Mouse (Mus musculus) brown adipose tissue, adult 24 weeks (tissue): Measurements from ENCODE around the gene Eif4e2. TPM values are rescaled to one million over a fixed set of nuclear protein-coding genes. Genes with fewer than 3 reads are reported as not detected.
A peak's percentile ranks its signal among the peaks of the same experiment; 100 is the strongest.

Source experiments
- H3K27ac ChIP-seq: fragments of 200-500 bp; replicated peaks from 2 replicates; pipeline ENCODE4 v1.5.1; 2012; ENCODE audit warnings: low read depth, mild to moderate bottlenecking, low read length
- H3K4me1 ChIP-seq: fragments of 200-500 bp; 2 replicates; pipeline ENCODE4 v1.6.1; 2012; ENCODE audit warnings: low read length, mixed read lengths; ENCODE audit not compliant: control insufficient read depth, insufficient read depth, insufficient read length
- H3K4me3 ChIP-seq: fragments of 200-500 bp; 2 replicates; pipeline ENCODE4 v1.5.1; 2012; ENCODE audit warnings: low read depth, mild to moderate bottlenecking, low read length, moderate library complexity; ENCODE audit not compliant: insufficient read depth
- polyA plus RNA-seq: library from polyadenylated mRNA; stranded (reverse); fragments of >200 nt; gene quantifications from 2 replicates; pipeline ENCODE4 v1.2.4, GENCODE M21; 2012; ENCODE audit not compliant: missing spikeins, insufficient read depth, insufficient read length

Gene Eif4e2
- polyA plus RNA-seq, 1 experiment, result 83.0 TPM

DNA sequence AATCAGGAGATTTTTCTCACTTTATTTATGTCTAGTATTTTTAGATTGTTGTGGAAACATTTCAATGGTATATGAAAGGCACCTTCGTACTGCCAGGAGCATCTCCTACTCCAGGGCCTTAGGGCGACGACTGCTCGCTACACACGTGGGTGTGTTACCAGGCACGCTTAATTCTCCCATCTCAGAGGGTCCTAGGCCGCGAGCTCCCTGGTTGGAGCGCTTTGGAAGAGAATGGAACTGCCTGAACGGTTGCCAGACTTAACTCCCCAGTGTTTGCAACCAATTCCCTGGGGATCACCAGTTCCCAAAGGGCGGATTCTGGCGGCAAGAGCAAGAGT, 50.1 kb downstream of the Eif4e2 start:
- H3K27ac ChIP-seq, result no peak overlapping the region
- peak overlapping the region; percentile 55 for H3K4me3 ChIP-seq

DNA sequence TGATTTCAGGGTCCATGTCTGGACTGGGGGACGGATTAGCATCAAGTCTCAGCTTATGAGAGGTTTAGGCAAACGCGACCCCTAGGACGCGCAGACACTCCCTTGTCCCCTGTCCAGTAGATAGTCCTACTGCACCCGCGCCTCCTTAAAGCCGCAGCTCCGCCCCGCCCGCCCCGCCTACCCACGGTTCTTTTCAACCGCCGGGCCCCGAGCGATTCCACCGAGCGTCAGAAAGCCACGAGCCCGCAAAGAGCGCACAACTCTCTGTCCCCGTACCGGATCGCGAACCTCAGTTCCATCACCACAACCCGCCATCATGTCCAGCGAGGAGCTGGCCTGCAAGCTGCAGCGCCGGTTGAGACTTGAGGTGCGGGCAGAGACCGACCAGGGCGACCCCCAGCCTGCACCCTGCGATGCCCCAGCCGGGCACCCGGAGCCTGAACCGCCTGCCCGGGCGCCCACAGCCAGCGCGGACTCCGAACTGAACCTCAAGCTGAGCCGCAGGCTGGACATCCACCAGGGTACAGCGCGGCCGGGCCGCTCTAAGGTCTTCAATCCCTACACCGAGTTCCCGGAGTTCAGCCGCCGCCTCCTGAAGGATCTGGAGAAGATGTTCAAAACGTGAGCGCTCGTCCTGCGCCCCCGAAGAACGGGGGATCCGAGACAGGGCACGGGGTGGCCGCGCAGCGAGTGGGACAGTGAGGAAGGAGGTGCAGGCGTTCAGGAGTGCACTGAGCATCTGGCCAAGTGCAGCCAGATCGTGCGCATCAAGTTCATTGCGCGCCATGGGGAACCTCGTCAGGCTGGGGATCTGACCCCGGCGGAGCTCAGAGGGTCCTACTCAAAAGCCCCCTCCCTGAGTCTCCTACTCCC, 50.7 kb downstream of the Eif4e2 start, which contains the start of gene Efhd1:
TSS of gene Efhd1 (plus strand) at position 230 of the 873 bp plus-strand sequence.
- no peak within 1 kb of the TSS for H3K27ac ChIP-seq
- peak within 1 kb of the TSS; percentile 55 for H3K4me3 ChIP-seq
- H3K4me1 ChIP-seq, result no peaks in the 10 kb centered on the region

More for the DNA sequence above, 50.1 kb downstream of the Eif4e2 start:
- H3K4me1 ChIP-seq, result no peaks in the 10 kb centered on the region

DNA sequence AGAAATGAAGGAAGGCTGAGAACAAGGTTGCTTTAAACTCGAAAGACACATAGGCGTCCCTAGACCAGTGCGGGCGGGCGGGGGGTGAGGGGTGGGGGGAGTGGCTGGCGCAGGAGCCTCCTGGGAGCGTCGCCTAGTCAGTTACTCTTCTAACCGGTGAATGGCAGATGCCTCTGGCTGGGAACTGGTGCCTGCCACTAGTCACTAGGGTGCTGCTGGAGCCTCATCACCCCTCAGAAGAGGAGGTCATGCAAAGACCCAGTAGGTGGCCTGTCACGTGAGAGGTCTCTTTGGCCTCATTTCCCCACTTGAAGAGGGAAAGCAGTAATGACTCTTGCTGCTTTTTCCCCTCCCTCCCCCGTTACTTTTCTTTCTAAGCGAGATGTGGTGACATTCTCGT, 51.5 kb downstream of the Eif4e2 start:
- peak overlapping the region; percentile 55 for H3K4me3 ChIP-seq
- no peaks in the 10 kb centered on the region for H3K4me1 ChIP-seq
- no peak overlapping the region for H3K27ac ChIP-seq

DNA sequence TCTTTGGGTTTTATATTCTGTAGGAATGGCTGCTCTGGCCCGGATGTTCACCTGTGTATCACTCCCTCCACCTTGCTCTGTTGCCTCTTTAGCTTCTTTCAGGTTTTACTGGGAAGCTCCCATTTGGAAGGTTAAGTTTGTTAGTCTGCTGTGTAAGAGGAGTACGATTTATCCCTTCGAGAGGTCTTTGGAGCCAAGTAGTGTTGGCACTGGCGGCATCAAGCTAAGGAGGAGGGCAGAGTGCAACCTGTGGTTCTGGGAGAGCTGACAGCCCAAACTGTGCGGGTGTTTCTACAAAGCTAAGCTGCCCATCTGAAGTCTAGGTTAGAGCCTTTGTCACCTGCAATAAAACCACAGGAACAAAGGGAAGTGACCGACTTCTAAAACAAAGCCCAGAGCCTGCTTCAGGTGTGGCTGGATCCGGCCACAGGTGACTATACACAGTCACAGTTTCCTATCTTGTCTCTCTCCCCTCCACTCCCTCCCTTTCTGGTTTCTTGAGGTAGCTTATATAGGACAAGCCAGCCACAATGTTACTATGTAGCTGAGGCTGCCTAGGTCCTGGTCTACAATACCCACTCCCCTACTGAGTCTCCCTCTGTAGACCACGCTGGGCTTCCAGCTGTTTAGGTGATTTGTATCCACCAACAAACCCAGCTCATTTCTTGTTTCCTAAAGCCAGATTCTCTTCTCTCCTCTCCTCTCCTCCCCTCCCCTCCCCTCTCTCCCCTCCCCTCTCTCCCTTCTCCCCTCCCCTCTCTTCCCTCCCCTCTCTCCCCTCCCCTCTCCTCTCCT, 52.8 kb downstream of the Eif4e2 start:
- 0 out of 2 replicates have a peak overlapping the region, but pooled peaks have one; percentile 29 for H3K4me3 ChIP-seq
- H3K4me1 ChIP-seq, result no peaks in the 10 kb centered on the region
- no peak overlapping the region for H3K27ac ChIP-seq

DNA sequence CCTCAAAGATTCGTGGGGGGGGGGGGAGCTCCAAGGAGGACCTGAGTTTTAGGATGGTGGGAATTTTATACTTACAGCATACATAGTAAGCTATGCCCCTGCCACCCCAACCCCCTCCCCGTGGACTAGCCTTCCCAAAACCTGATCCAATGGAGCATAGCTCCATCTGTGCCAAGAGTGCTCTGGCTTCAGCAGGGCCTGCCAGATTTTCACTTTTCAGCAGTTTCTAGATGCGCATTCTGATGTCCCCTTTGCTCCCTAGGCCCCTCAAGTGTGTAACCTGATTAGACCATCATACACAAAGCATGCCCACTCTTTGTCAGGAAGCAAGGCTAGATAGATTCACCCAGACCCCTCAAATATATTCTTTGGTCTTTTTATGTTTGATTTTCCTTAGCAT, 56.5 kb downstream of the Eif4e2 start:
- Histone ChIP-seq H3K4me3 (no peak overlapping the region), H3K4me1 (peaks cover 5% of the 10 kb centered on the region; the same call in 1 of the 2 replicates), H3K27ac (no peak overlapping the region)

DNA sequence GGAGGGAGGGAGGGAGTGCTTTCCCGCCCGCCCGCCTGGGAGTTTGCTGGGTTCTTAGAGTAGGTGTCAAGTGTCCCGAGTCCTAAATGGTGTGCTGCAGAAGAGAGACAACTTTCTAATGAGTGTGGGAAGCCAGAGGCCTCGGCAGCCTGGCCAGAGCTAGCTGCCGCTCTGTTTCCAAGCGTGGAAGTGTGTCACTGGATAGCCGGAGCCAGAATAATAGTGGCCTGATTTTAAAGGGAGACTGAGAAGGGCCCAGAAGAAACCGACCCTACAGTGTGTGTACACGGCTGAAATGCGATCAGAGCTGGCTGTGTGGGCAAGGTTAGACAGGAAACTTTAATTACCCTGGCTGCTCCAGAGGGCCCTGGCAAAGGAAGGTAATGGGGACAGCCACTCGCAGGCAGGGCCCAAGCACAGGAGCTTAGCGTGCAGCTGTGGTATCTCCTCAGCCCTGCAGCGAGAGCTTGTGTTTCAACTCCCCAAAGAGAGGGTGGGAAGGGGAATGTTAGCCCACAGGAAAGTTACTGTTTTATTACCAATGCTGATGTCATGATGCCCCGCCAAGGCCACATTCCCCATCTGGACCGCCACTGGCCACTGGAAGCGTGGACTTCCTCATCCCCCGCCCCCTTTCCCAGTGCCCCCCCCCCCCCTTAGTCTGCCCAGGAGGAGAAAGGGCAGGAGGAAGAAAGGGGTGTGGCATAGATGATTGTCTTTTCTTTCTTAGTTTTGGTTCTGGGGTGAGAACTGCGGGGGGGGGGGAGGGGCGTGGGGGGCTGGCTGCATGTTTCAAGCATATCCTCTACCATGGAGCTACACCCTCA, 57.1 kb downstream of the Eif4e2 start:
- Histone ChIP-seq H3K4me3 (0 out of 2 replicates have a peak overlapping the region, but pooled peaks have one; percentile 0), H3K27ac (peak overlapping the region; percentile 44; the same call in 1 of the 2 replicates), H3K4me1 (peaks cover 5% of the 10 kb centered on the region; the same call in 1 of the 2 replicates)

DNA sequence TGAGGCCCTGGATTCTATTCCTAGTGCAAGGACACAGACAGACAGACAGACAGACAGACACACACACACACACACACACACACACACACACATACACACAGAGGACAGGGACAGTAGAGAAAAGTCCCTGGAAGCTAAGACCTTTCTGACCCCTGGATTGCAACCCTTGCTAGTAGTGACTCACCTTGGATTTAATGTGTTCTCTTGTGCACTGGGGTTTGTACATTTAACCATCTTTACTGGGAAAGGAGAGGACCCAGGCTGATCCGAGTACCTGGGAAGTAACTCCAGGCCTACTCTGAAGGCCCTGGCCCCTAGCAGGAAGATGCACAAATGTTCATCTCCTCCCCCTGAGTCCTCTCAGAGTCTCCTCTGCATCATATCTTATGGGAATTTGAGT, 57.9 kb downstream of the Eif4e2 start:
- Histone ChIP-seq H3K27ac (no peak overlapping the region), H3K4me1 (peaks cover 5% of the 10 kb centered on the region; the same call in 1 of the 2 replicates), H3K4me3 (no peak overlapping the region)

DNA sequence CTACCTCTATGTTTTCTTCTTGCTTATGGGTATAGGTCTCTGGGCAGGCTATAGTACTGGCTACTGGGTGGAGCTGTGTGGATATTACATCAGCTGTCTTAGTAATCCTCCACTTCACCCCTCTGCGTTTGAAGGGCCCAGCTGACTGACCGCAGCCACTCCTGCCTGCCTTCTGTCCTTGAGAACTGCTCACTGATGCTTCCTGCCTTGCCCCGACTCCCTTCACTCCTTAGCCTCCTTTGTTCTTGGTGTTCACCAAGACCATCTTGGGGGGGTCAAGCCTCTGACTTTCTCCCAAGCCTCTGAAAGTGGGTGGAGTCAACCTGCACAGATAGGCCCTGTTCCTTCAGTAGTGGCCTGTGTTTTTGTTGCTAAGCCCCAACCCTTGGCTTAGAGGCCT, 58.7 kb downstream of the Eif4e2 start:
- H3K4me1 ChIP-seq, result peaks cover 5% of the 10 kb centered on the region; the same call in 1 of the 2 replicates
- no peak overlapping the region for H3K27ac ChIP-seq
- no peak overlapping the region for H3K4me3 ChIP-seq

DNA sequence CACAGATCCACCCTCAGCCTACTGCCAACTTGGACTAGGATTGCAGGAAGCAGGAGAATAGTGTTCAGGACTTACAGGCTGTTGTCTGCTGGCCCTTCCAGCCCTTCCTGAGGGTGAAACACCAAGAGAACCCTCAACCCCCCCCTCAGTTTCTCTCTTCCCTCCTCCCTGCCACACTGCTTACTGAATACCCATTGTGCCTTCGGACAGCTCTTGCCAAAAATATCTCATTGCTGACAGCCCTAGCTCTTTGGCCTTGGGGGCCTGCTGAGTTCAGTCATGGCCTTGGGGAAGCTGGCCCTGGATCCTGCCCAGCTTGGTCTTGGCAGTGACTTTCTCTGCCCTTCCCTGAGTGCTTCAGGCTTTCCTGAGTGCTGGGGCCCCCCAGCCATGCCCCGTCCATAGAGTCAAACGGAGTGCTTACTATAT, 59.8 kb downstream of the Eif4e2 start:
- no peak overlapping the region for H3K27ac ChIP-seq
- H3K4me3 ChIP-seq, result no peak overlapping the region
- H3K4me1 ChIP-seq, result peaks cover 5% of the 10 kb centered on the region; the same call in 1 of the 2 replicates

DNA sequence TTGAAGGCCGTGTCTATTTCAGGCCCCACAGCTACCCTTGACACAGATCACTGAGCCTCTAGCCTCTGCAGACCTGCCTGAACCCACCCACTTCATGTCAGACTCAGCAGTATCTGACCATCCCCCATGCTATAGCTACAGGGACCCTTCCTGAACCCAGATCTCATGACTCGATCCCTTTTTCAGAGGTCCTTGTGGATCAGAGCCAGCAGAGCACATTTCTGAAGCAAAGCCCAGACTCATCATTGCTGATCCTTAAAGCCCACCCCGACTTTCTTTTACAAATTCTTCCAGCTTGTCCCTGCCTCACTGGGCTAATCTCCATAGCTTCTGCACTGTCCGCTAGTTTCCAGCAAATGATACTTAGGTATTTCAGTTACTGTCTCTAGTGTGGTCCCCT, 60.4 kb downstream of the Eif4e2 start:
- Histone ChIP-seq H3K27ac (no peak overlapping the region), H3K4me1 (peaks cover 5% of the 10 kb centered on the region; the same call in 1 of the 2 replicates), H3K4me3 (no peak overlapping the region)

DNA sequence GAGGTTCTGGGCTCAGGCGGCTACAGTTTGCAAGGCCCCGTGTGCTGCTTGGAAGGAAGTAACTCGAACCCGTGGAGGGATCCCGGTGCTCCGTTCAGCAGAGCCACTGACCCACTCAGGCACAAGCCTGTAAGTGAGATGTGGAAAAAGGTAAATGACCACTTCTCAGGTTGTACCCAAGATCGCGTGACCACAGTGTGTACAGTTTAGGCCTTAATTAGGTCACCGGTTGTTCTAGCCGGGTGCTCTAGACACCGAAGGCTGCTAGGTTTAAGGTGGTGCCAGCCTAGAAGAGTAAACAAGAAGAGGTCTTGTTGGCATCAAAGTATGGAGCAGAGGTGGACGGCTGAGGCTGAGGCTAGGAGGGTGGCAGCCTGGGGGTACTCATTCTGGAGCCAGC, 61.4 kb downstream of the Eif4e2 start:
- Histone ChIP-seq H3K27ac (no peak overlapping the region), H3K4me3 (no peak overlapping the region), H3K4me1 (peaks cover 5% of the 10 kb centered on the region; the same call in 1 of the 2 replicates)

DNA sequence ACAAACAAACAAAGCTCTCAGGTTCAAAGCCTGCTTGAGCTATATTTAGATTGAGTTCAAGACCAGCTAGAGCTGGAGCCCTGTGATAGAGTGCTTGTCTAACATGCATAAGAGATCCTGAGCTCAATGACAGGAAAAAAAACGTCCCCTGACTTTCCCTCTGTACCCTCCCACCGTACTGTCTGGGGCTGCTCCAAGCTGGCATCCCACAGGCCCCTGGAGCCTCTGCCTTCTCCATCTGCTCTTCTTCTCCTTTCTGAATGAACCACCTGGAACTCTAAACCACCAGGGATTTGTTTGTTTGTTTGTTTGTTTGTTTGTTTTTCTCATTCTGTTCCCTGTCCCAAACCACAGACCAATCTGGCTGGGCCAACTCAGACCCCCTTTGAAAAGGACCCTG, 62.3 kb downstream of the Eif4e2 start:
- peaks cover 5% of the 10 kb centered on the region; the same call in 1 of the 2 replicates for H3K4me1 ChIP-seq
- H3K27ac ChIP-seq, result no peak overlapping the region
- no peak overlapping the region for H3K4me3 ChIP-seq

DNA sequence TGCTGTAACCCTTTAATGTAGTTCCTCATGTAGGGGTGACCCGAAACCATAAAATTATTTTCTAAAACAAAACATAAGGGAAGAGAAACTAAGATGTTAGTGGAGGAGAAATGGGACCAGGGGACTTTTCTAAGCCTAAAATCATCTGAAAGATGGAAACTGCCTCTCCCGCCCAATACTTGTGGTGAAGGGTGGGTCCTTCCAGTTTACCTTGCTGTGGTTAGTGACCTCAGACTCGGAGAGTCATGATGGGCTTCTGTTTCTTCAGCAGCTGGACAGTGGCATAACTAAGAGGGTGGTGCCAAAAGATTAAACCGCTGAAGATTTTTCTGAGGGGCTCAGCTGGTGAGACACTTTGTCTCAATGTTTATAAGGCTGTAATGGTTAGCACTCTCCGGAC, 66.6 kb downstream of the Eif4e2 start:
- H3K4me1 ChIP-seq, result no peaks in the 10 kb centered on the region
- no peak overlapping the region for H3K27ac ChIP-seq
- no peak overlapping the region for H3K4me3 ChIP-seq

DNA sequence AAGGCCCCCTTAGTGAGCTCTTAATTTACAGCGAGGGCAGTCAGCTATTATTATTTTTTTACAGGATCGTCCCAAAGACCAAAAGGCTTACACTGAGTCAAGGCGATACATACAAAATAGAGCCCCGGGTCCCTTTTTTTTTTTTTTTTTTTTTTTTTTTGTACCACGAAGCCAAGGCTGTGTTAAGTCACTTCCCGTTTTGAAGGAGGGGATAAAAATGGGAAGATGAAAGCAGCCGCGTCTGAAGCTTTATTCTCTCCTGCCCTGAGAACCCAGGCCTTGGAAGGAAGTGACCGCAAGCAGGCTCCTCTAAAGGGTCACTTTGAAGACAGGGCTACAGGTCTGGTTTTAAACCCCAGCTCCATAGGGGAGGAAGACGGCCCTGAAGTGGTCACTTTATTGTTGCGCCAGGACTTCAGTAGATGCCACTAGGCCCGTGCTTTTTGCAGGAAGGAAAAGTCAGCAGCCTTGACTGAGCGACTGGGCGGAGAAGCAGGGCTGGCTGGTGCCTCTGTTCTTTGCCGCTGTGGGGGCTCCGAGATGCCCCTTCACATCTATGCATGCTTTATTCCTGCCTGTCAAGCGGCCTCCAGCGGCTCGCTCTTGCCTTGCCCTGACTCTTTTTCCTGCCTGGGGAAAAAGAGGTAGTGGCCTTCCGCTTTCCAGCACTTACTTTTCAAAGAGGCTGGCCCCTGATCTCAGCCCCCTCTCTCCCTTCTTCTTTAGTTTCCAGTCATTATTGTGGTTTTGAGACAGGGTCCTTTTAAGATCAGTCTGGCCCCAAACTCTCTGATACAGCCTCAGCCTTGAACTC, 68.1 kb downstream of the Eif4e2 start:
- Histone ChIP-seq H3K4me3 (peak overlapping the region; percentile 13; the same call in 1 of the 2 replicates), H3K4me1 (no peaks in the 10 kb centered on the region), H3K27ac (no peak overlapping the region)
